Mouse (Mus musculus): ENCODE results near the gene Gm28048. TPM values are rescaled to one million over a fixed set of nuclear protein-coding genes. Genes with fewer than 3 reads are reported as not detected.

The Gm28048 gene
- total and polyA plus RNA-seq, 2 experiments from 2014 or later: 6.8 TPM; not detected in 1

GRCm38 (mm10) chr11:22860335-22861227 lies 121.3 kb downstream of the Gm28048 start, which contains the start of gene B3gnt2:
Gene B3gnt2 (minus strand): TSS chr11:22860961.
- no peak for TF ChIP-seq CTCF (IDR thresholded peaks at IDR 0.05; ENCODE audit: low read depth)
- TF ChIP-seq EP300 (IDR thresholded peaks at IDR 0.05; ENCODE audit: low read depth): no peak
- 10% methylated on average over 41 of the region's 41 CpGs for WGBS
- ATAC-seq (ENCODE audit: insufficient read depth, low read depth): peak; percentile 8; the same call in 1 of the 2 replicates
- H3K4me1 ChIP-seq (ENCODE audit: control insufficient read depth, insufficient read depth): peaks cover 16% of the 10 kb centered on the region
- no peaks in the 10 kb centered on the region for H3K36me3 ChIP-seq (replicated peaks; ENCODE audit: control insufficient read depth, insufficient read depth, low read length)
- DNase-seq (ENCODE audit: low spot score): no peak
- no peaks in the 10 kb centered on the region for H3K9me3 ChIP-seq (replicated peaks; ENCODE audit: control insufficient read depth, low read length)
- H3K4me2 ChIP-seq (ENCODE audit: low read depth, low read length): peak within 1 kb of the TSS; percentile 99
- peak within 1 kb of the TSS; percentile 76 for H3K4me3 ChIP-seq (ENCODE audit: low read depth, low read length)
- H3K27me3 ChIP-seq (ENCODE audit: control insufficient read depth, insufficient read depth, low read length): no peaks in the 10 kb centered on the region
- peak within 1 kb of the TSS; percentile 70 for H3K9ac ChIP-seq (replicated peaks; ENCODE audit: low read depth, low read length)
- peak within 1 kb of the TSS; percentile 88 for H3K27ac ChIP-seq (ENCODE audit: low read depth)

GRCm38 (mm10) chr11:22859633-22860334 lies 122.1 kb downstream of the Gm28048 start:
- ATAC-seq (ENCODE audit: insufficient read depth, low read depth) (peak; percentile 94), DNase-seq (ENCODE audit: low spot score) (peak; percentile 90)
- H3K9me3 ChIP-seq (replicated peaks; ENCODE audit: control insufficient read depth, low read length): no peaks in the 10 kb centered on the region
- no peak for TF ChIP-seq CTCF (IDR thresholded peaks at IDR 0.05; ENCODE audit: low read depth)
- TF ChIP-seq EP300 (IDR thresholded peaks at IDR 0.05; ENCODE audit: low read depth): no peak
- H3K4me2 ChIP-seq (ENCODE audit: low read depth, low read length): peak overlapping the region; percentile 99
- H3K4me3 ChIP-seq (ENCODE audit: low read depth, low read length): peak overlapping the region; percentile 76
- H3K27ac ChIP-seq (ENCODE audit: low read depth): peak overlapping the region; percentile 88
- peaks cover 16% of the 10 kb centered on the region for H3K4me1 ChIP-seq (ENCODE audit: control insufficient read depth, insufficient read depth)
- H3K27me3 ChIP-seq (ENCODE audit: control insufficient read depth, insufficient read depth, low read length): no peaks in the 10 kb centered on the region
- H3K36me3 ChIP-seq (replicated peaks; ENCODE audit: control insufficient read depth, insufficient read depth, low read length): no peaks in the 10 kb centered on the region
- peak overlapping the region; percentile 70 for H3K9ac ChIP-seq (replicated peaks; ENCODE audit: low read depth, low read length)
- under 1% methylated on average over 48 of the region's 55 CpGs for WGBS

- H3K4me1 ChIP-seq (ENCODE audit: control insufficient read depth, insufficient read depth): peaks cover 16% of the 10 kb centered on the region
- ATAC-seq (ENCODE audit: insufficient read depth, low read depth) (peak; percentile 45; the same call in 1 of the 2 replicates), DNase-seq (ENCODE audit: low spot score) (no peak)
- peak overlapping the region; percentile 99 for H3K4me2 ChIP-seq (ENCODE audit: low read depth, low read length)
- no peaks in the 10 kb centered on the region for H3K36me3 ChIP-seq (replicated peaks; ENCODE audit: control insufficient read depth, insufficient read depth, low read length)
- H3K9me3 ChIP-seq (replicated peaks; ENCODE audit: control insufficient read depth, low read length): no peaks in the 10 kb centered on the region
- peak overlapping the region; percentile 88 for H3K27ac ChIP-seq (ENCODE audit: low read depth)
- H3K9ac ChIP-seq (replicated peaks; ENCODE audit: low read depth, low read length): peak overlapping the region; percentile 70
- TF ChIP-seq CTCF (IDR thresholded peaks at IDR 0.05; ENCODE audit: low read depth) (no peak), EP300 (IDR thresholded peaks at IDR 0.05; ENCODE audit: low read depth) (no peak)
- WGBS: under 1% methylated on average over 22 of the region's 41 CpGs
- H3K27me3 ChIP-seq (ENCODE audit: control insufficient read depth, insufficient read depth, low read length): no peaks in the 10 kb centered on the region
- peak overlapping the region; percentile 76 for H3K4me3 ChIP-seq (ENCODE audit: low read depth, low read length)
Observed at GRCm38 (mm10) chr11:22859301-22859632, 122.6 kb downstream of the Gm28048 start.

GRCm38 (mm10) chr11:22858441-22859300 lies 123.2 kb downstream of the Gm28048 start:
- H3K27me3 ChIP-seq (ENCODE audit: control insufficient read depth, insufficient read depth, low read length): no peaks in the 10 kb centered on the region
- WGBS: 8% methylated on average over 50 of the region's 50 CpGs
- H3K4me3 ChIP-seq (ENCODE audit: low read depth, low read length): peak overlapping the region; percentile 76
- TF ChIP-seq EP300 (IDR thresholded peaks at IDR 0.05; ENCODE audit: low read depth): no peak
- ATAC-seq (ENCODE audit: insufficient read depth, low read depth) (peak; percentile 17; the same call in 1 of the 2 replicates), DNase-seq (ENCODE audit: low spot score) (no peak)
- peak overlapping the region; percentile 99 for H3K4me2 ChIP-seq (ENCODE audit: low read depth, low read length)
- peaks cover 16% of the 10 kb centered on the region for H3K4me1 ChIP-seq (ENCODE audit: control insufficient read depth, insufficient read depth)
- no peaks in the 10 kb centered on the region for H3K36me3 ChIP-seq (replicated peaks; ENCODE audit: control insufficient read depth, insufficient read depth, low read length)
- no peaks in the 10 kb centered on the region for H3K9me3 ChIP-seq (replicated peaks; ENCODE audit: control insufficient read depth, low read length)
- H3K9ac ChIP-seq (replicated peaks; ENCODE audit: low read depth, low read length): peak overlapping the region; percentile 70
- peak overlapping the region; percentile 88 for H3K27ac ChIP-seq (ENCODE audit: low read depth)
